Mouse (Mus musculus): ENCODE data around the gene Selenon. TPM values are rescaled to one million over a fixed set of nuclear protein-coding genes. Genes with fewer than 3 reads are reported as not detected.

The Selenon gene
- polyA plus RNA-seq, 1 experiment from 2014 or later = 15.6 TPM

DNA sequence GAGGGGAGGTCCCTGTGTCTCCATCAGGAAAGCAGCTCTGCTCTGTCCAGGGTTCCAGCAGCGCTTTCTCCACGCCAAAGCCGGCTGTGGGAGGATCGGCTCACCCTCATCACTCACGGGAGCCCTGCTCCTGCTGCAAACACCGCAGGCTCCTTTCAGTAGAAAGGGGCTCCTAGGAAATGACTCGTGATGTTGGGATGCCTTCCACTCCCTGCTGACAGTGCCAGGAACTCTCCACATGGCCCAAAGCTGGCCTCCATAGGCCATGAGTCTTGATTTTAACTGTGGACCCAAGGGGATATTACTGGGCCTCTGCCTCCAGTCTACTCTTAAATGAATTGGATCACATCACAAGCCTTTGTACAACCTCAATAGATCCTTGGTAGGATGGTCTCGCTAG lies 17.9 kb upstream of the Selenon start:
- Histone ChIP-seq H3K4me1 (ENCODE audit: control insufficient read depth, insufficient read depth, low read length) (no peaks in the 10 kb centered on the region), H3K27me3 (ENCODE audit: control insufficient read depth, insufficient read depth, low read length) (no peaks in the 10 kb centered on the region), H3K4me3 (ENCODE audit: low read length) (no peak overlapping the region), H3K27ac (ENCODE audit: low read depth, low read length) (no peak overlapping the region), H3K9me3 (ENCODE audit: control insufficient read depth, low read length) (no peaks in the 10 kb centered on the region), H3K9ac (ENCODE audit: low read depth, low read length) (no peak overlapping the region), H3K36me3 (ENCODE audit: control insufficient read depth, insufficient read depth, low read length) (no peaks in the 10 kb centered on the region), H3K4me2 (replicated peaks; ENCODE audit: low read depth, low read length) (no peak overlapping the region)
- WGBS = 80% methylated on average over 8 of the region's 8 CpGs
- ATAC-seq (ENCODE audit: low FRiP score, low TSS enrichment) = no peak

DNA sequence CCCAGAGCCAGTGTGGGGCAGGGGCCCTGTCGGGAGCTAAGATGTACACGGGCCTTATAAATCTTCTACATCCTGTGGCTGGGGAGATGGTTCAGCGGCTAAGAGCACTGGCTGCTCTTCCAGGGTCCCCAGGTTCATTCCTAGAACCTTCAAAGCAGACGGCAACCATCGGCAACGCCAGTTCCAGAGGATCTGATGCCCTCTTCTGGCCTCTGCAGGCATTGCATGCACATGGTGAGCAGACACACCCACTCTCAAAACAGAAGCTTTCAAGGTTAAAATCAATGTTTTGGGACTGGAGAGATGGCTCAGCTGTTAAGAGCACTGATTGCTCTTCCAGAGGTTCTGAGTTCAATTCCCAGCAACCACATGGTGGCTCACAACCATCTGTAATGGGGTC lies 17.2 kb upstream of the Selenon start:
- Histone ChIP-seq H3K9me3 (ENCODE audit: control insufficient read depth, low read length) (no peaks in the 10 kb centered on the region), H3K27me3 (ENCODE audit: control insufficient read depth, insufficient read depth, low read length) (no peaks in the 10 kb centered on the region)
- 69% methylated on average over 6 of the region's 6 CpGs for WGBS

DNA sequence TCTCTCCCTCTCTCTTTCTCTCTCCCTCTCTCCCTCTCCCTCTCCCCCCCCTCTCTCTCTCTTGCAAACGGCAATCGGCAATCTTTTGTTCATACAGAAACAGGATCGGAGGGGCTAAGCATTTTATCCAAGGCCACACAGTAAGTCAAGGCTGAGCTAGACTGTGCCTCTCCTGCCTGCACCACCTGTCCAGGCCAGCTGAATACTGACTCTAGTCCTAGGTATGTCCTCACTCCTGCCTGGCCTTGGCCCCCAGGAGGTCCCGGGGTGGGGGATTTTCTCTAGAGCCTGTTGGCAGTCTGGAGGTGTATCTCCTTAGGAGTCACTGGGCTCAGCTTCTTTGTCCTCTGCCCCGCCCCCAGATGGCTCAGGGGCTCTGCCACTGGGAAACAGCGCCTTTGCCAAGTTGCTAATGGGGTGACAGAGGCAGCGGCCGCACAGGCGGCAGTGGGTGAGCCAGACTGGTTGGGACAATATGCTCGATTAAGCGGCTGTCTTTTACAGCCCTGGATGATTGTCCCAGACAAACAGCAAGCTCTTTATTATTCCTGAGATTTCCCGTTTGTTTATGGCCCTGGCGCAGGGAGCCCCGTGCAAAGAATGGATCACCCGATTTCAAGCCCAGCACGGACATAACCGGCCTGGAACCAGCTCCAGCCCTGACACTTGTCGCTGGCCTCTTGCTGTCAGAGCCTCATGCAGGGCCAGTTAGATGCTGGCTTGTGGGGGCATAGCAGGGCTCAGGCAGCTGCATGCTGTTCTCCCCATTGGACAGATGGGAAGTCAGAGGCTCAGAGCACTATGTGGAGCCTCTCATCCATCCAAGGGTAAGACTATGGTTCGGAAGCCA lies 15.6 kb upstream of the Selenon start:
- H3K9ac ChIP-seq (ENCODE audit: low read depth, low read length) = no peak overlapping the region
- H3K27me3 ChIP-seq (ENCODE audit: control insufficient read depth, insufficient read depth, low read length) = no peaks in the 10 kb centered on the region
- no peak for ATAC-seq (ENCODE audit: low FRiP score, low TSS enrichment)
- WGBS = 31% methylated on average over 19 of the region's 19 CpGs
- H3K9me3 ChIP-seq (ENCODE audit: control insufficient read depth, low read length) = no peaks in the 10 kb centered on the region
- no peaks in the 10 kb centered on the region for H3K36me3 ChIP-seq (ENCODE audit: control insufficient read depth, insufficient read depth, low read length)
- H3K4me2 ChIP-seq (replicated peaks; ENCODE audit: low read depth, low read length) = no peak overlapping the region
- H3K4me1 ChIP-seq (ENCODE audit: control insufficient read depth, insufficient read depth, low read length) = no peaks in the 10 kb centered on the region
- no peak overlapping the region for H3K4me3 ChIP-seq (ENCODE audit: low read length)
- H3K27ac ChIP-seq (ENCODE audit: low read depth, low read length) = no peak overlapping the region

More for the DNA sequence above, 17.2 kb upstream of the Selenon start:
- Histone ChIP-seq H3K27ac (ENCODE audit: low read depth, low read length) (no peak overlapping the region), H3K4me2 (replicated peaks; ENCODE audit: low read depth, low read length) (no peak overlapping the region), H3K4me3 (ENCODE audit: low read length) (no peak overlapping the region), H3K9ac (ENCODE audit: low read depth, low read length) (no peak overlapping the region), H3K36me3 (ENCODE audit: control insufficient read depth, insufficient read depth, low read length) (no peaks in the 10 kb centered on the region), H3K4me1 (ENCODE audit: control insufficient read depth, insufficient read depth, low read length) (no peaks in the 10 kb centered on the region)
- no peak for ATAC-seq (ENCODE audit: low FRiP score, low TSS enrichment)

DNA sequence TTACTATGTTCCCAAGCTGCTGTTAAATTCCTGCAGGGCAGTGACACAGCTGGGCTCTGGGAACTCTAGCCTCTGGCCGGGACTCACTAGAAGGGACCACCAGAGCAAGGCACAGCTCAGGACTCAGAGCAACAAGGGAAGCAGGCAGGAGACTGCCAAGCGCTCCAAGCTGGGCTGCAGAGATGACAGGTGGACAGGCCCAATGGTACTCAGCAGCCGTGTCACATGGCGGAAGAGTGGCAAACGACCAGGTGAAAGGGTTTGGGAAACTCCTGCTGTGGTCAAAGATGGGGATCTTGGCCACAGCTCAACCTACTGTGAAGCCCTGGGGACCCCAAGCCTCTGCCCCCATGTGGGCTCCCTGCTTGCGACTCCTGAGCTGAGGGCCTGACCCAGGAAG lies 12.1 kb upstream of the Selenon start:
- Histone ChIP-seq H3K9ac (ENCODE audit: low read depth, low read length) (no peak overlapping the region), H3K36me3 (ENCODE audit: control insufficient read depth, insufficient read depth, low read length) (no peaks in the 10 kb centered on the region), H3K27ac (ENCODE audit: low read depth, low read length) (no peak overlapping the region), H3K4me2 (replicated peaks; ENCODE audit: low read depth, low read length) (no peak overlapping the region), H3K4me1 (ENCODE audit: control insufficient read depth, insufficient read depth, low read length) (no peaks in the 10 kb centered on the region), H3K27me3 (ENCODE audit: control insufficient read depth, insufficient read depth, low read length) (no peaks in the 10 kb centered on the region), H3K9me3 (ENCODE audit: control insufficient read depth, low read length) (no peaks in the 10 kb centered on the region), H3K4me3 (ENCODE audit: low read length) (no peak overlapping the region)
- no peak for ATAC-seq (ENCODE audit: low FRiP score, low TSS enrichment)
- WGBS = 82% methylated on average over 6 of the region's 6 CpGs

DNA sequence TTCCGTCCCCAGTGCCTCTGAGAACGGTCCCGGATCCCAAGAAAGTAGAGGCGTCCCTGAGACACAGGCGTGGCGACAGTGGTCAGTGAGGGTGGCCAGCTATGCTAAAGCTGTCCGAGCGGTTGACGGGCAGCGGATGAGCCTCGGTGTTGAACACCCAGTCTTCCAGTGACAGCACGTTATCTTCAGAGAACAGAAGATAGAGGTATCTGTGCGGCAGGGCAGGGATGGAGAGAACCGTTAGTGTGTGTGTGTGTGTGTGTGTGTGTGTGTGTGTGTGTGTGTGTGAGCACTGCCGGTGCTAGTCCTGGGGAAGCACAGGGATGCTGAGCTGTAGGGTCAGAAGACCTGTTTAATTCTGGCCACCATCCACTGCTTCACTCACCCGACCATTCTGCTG lies 11.7 kb upstream of the Selenon start:
- Histone ChIP-seq H3K9ac (ENCODE audit: low read depth, low read length) (no peak overlapping the region), H3K27ac (ENCODE audit: low read depth, low read length) (no peak overlapping the region), H3K4me3 (ENCODE audit: low read length) (no peak overlapping the region), H3K9me3 (ENCODE audit: control insufficient read depth, low read length) (no peaks in the 10 kb centered on the region), H3K27me3 (ENCODE audit: control insufficient read depth, insufficient read depth, low read length) (no peaks in the 10 kb centered on the region), H3K4me2 (replicated peaks; ENCODE audit: low read depth, low read length) (no peak overlapping the region), H3K4me1 (ENCODE audit: control insufficient read depth, insufficient read depth, low read length) (no peaks in the 10 kb centered on the region), H3K36me3 (ENCODE audit: control insufficient read depth, insufficient read depth, low read length) (no peaks in the 10 kb centered on the region)
- WGBS = 89% methylated on average over 16 of the region's 16 CpGs
- no peak for ATAC-seq (ENCODE audit: low FRiP score, low TSS enrichment)

DNA sequence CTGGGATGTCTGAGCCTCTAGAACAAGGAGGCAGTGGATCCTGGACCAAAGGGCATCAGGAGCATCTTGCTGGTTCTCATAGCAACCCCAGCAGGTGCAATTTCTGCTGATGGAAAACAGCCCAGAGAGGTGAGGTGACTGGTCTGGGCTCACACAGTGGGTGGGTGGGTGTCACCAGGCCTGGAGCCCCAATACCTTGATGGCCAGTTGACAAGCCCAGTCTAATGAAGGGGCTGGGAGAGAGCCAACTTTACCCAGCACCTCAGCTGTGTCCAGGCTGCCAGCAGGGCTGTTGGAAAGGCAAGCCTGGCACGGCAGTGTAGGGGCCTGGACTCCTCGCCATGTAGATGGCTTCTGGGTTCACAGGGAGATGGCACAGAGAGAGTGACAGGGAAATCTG lies 10.0 kb upstream of the Selenon start:
- no peaks in the 10 kb centered on the region for H3K9me3 ChIP-seq (ENCODE audit: control insufficient read depth, low read length)
- H3K4me3 ChIP-seq (ENCODE audit: low read length) = no peak overlapping the region
- no peaks in the 10 kb centered on the region for H3K4me1 ChIP-seq (ENCODE audit: control insufficient read depth, insufficient read depth, low read length)
- H3K4me2 ChIP-seq (replicated peaks; ENCODE audit: low read depth, low read length) = no peak overlapping the region
- no peak overlapping the region for H3K9ac ChIP-seq (ENCODE audit: low read depth, low read length)
- no peak overlapping the region for H3K27ac ChIP-seq (ENCODE audit: low read depth, low read length)
- no peaks in the 10 kb centered on the region for H3K27me3 ChIP-seq (ENCODE audit: control insufficient read depth, insufficient read depth, low read length)
- ATAC-seq (ENCODE audit: low FRiP score, low TSS enrichment) = no peak
- 100% methylated on average over 2 of the region's 2 CpGs for WGBS
- no peaks in the 10 kb centered on the region for H3K36me3 ChIP-seq (ENCODE audit: control insufficient read depth, insufficient read depth, low read length)

DNA sequence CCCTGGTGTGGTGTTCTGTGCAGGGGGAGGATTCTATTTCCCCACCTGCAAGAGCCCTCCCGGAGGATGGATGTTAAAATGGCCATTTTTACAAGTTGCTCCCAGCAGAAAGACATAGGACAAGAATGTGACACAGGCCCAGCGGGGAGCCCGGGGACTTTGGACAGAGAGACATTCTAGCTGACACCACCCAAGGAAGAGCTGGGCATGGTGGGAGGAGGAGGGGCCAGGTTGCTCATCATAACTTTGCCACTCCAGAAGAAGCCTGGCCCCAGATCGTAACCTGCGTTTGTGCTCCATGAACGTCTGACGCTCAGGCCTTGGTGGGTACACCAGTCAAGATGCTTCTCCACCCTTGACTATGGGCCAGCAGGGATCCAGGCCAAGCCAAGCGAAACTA lies 8.7 kb upstream of the Selenon start:
- Histone ChIP-seq H3K9me3 (ENCODE audit: control insufficient read depth, low read length) (no peaks in the 10 kb centered on the region), H3K4me1 (ENCODE audit: control insufficient read depth, insufficient read depth, low read length) (no peaks in the 10 kb centered on the region), H3K27me3 (ENCODE audit: control insufficient read depth, insufficient read depth, low read length) (no peaks in the 10 kb centered on the region), H3K27ac (ENCODE audit: low read depth, low read length) (no peak overlapping the region), H3K36me3 (ENCODE audit: control insufficient read depth, insufficient read depth, low read length) (no peaks in the 10 kb centered on the region), H3K9ac (ENCODE audit: low read depth, low read length) (no peak overlapping the region), H3K4me2 (replicated peaks; ENCODE audit: low read depth, low read length) (no peak overlapping the region), H3K4me3 (ENCODE audit: low read length) (no peak overlapping the region)
- no peak for ATAC-seq (ENCODE audit: low FRiP score, low TSS enrichment)
- 90% methylated on average over 8 of the region's 8 CpGs for WGBS

DNA sequence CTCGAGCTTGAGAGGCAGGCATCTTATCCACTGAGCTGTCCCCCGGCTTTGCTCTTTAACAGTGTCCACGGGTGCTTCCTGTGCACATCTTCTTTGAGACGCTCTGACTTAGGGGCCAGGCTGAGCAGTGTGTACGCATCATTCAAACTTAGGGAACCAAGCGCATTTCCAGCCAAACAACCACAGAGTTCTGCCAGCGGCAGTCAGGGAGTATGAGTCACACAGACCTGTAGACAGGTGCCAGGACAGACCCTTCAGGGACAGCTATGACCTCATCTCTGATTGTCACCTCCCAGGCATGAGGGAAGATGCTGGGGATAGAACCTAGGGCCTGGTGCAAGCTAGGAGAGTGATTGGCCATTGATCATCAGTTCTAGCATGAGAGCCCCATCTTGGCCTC lies 7.2 kb upstream of the Selenon start:
- H3K4me2 ChIP-seq (replicated peaks; ENCODE audit: low read depth, low read length) = no peak overlapping the region
- no peak for ATAC-seq (ENCODE audit: low FRiP score, low TSS enrichment)
- no peaks in the 10 kb centered on the region for H3K9me3 ChIP-seq (ENCODE audit: control insufficient read depth, low read length)
- no peak overlapping the region for H3K9ac ChIP-seq (ENCODE audit: low read depth, low read length)
- H3K4me1 ChIP-seq (ENCODE audit: control insufficient read depth, insufficient read depth, low read length) = no peaks in the 10 kb centered on the region
- no peak overlapping the region for H3K27ac ChIP-seq (ENCODE audit: low read depth, low read length)
- no peaks in the 10 kb centered on the region for H3K27me3 ChIP-seq (ENCODE audit: control insufficient read depth, insufficient read depth, low read length)
- 82% methylated on average over 7 of the region's 7 CpGs for WGBS
- no peak overlapping the region for H3K4me3 ChIP-seq (ENCODE audit: low read length)
- no peaks in the 10 kb centered on the region for H3K36me3 ChIP-seq (ENCODE audit: control insufficient read depth, insufficient read depth, low read length)

DNA sequence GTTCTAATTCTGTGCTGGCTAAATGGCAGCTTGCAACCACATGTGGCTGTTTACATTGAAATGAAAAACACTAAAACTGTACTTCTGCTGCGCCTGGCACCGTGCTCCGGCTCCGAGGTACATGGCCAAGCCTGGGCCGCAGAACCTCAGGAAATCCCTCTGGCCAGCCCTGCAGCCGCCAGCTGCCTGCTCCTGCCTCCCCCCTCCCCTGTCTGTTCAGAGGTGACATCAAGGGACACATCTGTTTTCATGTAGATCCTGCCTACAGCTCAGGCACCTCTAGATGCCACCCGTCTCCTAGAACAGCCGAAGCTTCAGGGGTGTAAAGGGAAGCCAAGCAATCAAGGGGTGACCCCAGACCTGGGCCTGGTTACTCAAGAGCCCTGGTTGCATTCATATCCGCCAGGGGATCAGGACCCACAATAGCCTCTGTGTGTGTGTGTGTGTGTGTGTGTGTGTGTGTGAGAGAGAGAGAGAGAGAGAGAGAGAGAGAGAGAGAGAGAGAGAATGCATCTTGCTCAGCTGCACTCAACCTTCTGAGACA lies 6.7 kb upstream of the Selenon start:
- Histone ChIP-seq H3K27me3 (ENCODE audit: control insufficient read depth, insufficient read depth, low read length) (no peaks in the 10 kb centered on the region), H3K4me2 (replicated peaks; ENCODE audit: low read depth, low read length) (no peak overlapping the region), H3K4me3 (ENCODE audit: low read length) (no peak overlapping the region), H3K9me3 (ENCODE audit: control insufficient read depth, low read length) (no peaks in the 10 kb centered on the region), H3K36me3 (ENCODE audit: control insufficient read depth, insufficient read depth, low read length) (no peaks in the 10 kb centered on the region), H3K27ac (ENCODE audit: low read depth, low read length) (no peak overlapping the region), H3K9ac (ENCODE audit: low read depth, low read length) (no peak overlapping the region), H3K4me1 (ENCODE audit: control insufficient read depth, insufficient read depth, low read length) (no peaks in the 10 kb centered on the region)
- 56% methylated on average over 9 of the region's 9 CpGs for WGBS
- ATAC-seq (ENCODE audit: low FRiP score, low TSS enrichment) = no peak
